Mouse (Mus musculus): Measurements from ENCODE around the gene Fam213b.

DNA sequence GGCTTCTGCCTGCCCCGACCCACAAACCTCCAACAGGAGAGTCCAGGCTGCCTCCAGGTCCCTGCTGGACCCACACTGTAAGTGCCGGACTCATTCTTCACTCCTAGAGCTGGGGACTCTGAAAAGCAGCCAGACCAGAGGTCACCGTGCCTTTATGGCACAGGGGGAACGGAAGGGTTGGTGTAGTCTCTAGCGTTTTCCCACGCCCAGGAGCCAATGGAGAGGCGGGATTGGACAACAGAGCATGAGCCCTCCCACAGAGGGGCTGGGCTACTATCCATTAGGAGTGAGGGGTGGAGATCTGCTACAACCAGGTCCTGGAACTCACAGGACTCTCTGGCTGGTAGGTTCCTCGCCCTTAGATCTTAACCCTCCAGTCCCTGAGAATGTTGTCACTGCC, 47.4 kb upstream of the Fam213b start:
- no peak for TF ChIP-seq CTCF (IDR thresholded peaks at IDR 0.05; ENCODE audit: low read depth)
- TF ChIP-seq EP300 (IDR thresholded peaks at IDR 0.05; ENCODE audit: low read depth), result no peak

All from heart, postnatal 0 days (tissue).